Mouse (Mus musculus): Measurements from ENCODE around the gene Kcnk12. TPM values are rescaled to one million over a fixed set of nuclear protein-coding genes. Genes with fewer than 3 reads are reported as not detected.

Gene Kcnk12
- polyA plus RNA-seq, 1 experiment from 2014 or later, result 0.39 TPM

DNA sequence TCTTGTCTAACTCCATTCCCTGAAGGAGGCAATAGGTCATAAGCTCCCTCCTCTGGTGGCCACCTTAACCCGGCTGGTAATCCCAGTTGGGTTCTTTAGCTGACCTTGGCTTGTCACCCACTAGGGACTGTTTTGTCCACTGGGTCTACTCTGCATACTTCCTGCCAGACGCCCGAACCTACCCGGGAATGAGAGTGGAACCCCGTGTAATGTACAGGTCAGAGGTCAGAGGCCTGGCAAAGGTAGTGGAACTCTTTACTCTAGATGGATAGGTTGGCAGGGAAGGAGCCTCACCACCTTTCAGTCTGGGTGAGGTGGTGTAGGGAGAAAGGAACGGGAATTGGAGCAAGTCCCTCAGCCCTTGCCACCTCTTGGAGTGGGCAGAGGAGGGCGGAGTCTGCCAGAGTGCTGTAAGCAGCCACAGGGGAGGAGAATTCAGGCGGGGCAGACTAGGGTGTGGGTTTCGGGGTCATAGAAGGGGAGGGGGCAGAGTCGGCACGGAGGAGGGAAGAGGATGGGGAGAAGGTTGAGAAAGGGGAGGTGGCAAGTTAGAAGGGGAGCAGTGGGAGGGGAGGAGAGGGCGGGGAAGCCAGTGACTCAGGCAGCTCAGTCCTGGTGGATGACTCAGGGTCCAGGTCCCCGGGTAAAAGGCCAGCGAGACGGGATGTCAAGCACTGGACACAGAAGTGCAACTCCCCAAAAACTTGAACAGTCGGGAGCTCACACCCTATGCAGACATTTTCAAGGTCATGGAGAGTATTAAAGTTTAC is 98.6 kb downstream of the Kcnk12 start:
- no peak overlapping the region for H3K27ac ChIP-seq (ENCODE audit: low read depth, low read length)
- no peak overlapping the region for H3K9ac ChIP-seq (ENCODE audit: low read depth, low read length)
- H3K4me3 ChIP-seq (ENCODE audit: low read depth, low read length), result no peak overlapping the region
- ATAC-seq (ENCODE audit: low FRiP score) (no peak), DNase-seq (ENCODE audit: low spot score) (no peak)
- no peaks in the 10 kb centered on the region for H3K27me3 ChIP-seq (ENCODE audit: control insufficient read depth, insufficient read depth, low read length)
- no peak overlapping the region for H3K4me2 ChIP-seq (replicated peaks; ENCODE audit: low read depth, low read length)
- 86% methylated on average over 16 of the region's 16 CpGs for WGBS
- H3K36me3 ChIP-seq (ENCODE audit: control insufficient read depth, insufficient read depth, low read length), result 0 out of 2 replicates have a peak, but pooled peaks cover 3% of the 10 kb centered on the region
- H3K4me1 ChIP-seq (replicated peaks; ENCODE audit: control insufficient read depth, insufficient read depth, low read length), result no peaks in the 10 kb centered on the region
- H3K9me3 ChIP-seq (ENCODE audit: control insufficient read depth, low read length), result no peaks in the 10 kb centered on the region

DNA sequence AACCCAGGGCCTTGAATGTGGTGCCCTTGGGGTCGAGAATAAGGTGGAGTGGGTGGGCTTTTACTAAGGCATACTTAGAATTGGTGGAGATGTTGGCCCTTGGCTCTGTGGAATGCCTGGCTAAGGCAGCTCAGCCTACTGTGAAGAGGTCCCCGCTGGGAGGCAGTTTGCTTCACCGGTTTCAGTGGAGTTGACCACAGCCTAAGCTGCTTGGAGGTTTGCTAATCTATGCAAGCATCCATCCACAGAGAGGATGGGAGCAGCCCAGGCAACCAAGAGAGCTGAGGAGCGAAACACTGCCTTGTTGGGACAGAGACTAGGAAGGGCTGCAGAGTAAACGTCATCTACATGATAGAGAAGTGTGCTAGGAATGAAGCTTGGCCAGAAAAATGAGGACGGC is 101.0 kb downstream of the Kcnk12 start:
- H3K9ac ChIP-seq (ENCODE audit: low read depth, low read length), result no peak overlapping the region
- H3K27ac ChIP-seq (ENCODE audit: low read depth, low read length), result no peak overlapping the region
- no peak for DNase-seq (ENCODE audit: low spot score)
- H3K4me1 ChIP-seq (replicated peaks; ENCODE audit: control insufficient read depth, insufficient read depth, low read length), result no peaks in the 10 kb centered on the region
- no peaks in the 10 kb centered on the region for H3K9me3 ChIP-seq (ENCODE audit: control insufficient read depth, low read length)
- H3K4me2 ChIP-seq (replicated peaks; ENCODE audit: low read depth, low read length), result no peak overlapping the region
- 86% methylated on average over 6 of the region's 6 CpGs for WGBS
- H3K36me3 ChIP-seq (ENCODE audit: control insufficient read depth, insufficient read depth, low read length), result 0 out of 2 replicates have a peak, but pooled peaks cover 3% of the 10 kb centered on the region
- no peaks in the 10 kb centered on the region for H3K27me3 ChIP-seq (ENCODE audit: control insufficient read depth, insufficient read depth, low read length)
- ATAC-seq (ENCODE audit: low FRiP score), result no peak
- H3K4me3 ChIP-seq (ENCODE audit: low read depth, low read length), result no peak overlapping the region

GRCm38 (mm10) chr17:87695874-87696465 is 101.8 kb downstream of the Kcnk12 start:
- DNase-seq (ENCODE audit: low spot score) (no peak), ATAC-seq (ENCODE audit: low FRiP score) (no peak)
- Histone ChIP-seq H3K36me3 (ENCODE audit: control insufficient read depth, insufficient read depth, low read length) (0 out of 2 replicates have a peak, but pooled peaks cover 3% of the 10 kb centered on the region), H3K9me3 (ENCODE audit: control insufficient read depth, low read length) (no peaks in the 10 kb centered on the region), H3K27ac (ENCODE audit: low read depth, low read length) (no peak overlapping the region), H3K4me3 (ENCODE audit: low read depth, low read length) (no peak overlapping the region), H3K4me1 (replicated peaks; ENCODE audit: control insufficient read depth, insufficient read depth, low read length) (no peaks in the 10 kb centered on the region), H3K4me2 (replicated peaks; ENCODE audit: low read depth, low read length) (no peak overlapping the region), H3K27me3 (ENCODE audit: control insufficient read depth, insufficient read depth, low read length) (no peaks in the 10 kb centered on the region), H3K9ac (ENCODE audit: low read depth, low read length) (no peak overlapping the region)
- 95% methylated on average over 11 of the region's 11 CpGs for WGBS

Other genes starting within 250 kb of the Kcnk12 start
- gene Epcam, start 162.0 kb downstream of the Kcnk12 start, polyA plus RNA-seq (2014; fragmentation: Nextera tagmentation; extraction: Ambion mirVana), result 23.5 and 28.2 TPM in 2 replicates
- gene Msh2, start 125.7 kb downstream of the Kcnk12 start, polyA plus RNA-seq (2014; fragmentation: Nextera tagmentation; extraction: Ambion mirVana), result 76.8 and 84.1 TPM in 2 replicates
- gene Rpl36-ps4, start 123.0 kb upstream of the Kcnk12 start, polyA plus RNA-seq (2014; fragmentation: Nextera tagmentation; extraction: Ambion mirVana), result not detected in 2 replicates
- 62.0 and 78.7 TPM in 2 replicates for gene Msh6, start 177.1 kb upstream of the Kcnk12 start, polyA plus RNA-seq (2014; fragmentation: Nextera tagmentation; extraction: Ambion mirVana)

All from hindbrain, embryonic 11.5 days (tissue).